Mouse (Mus musculus) heart, embryonic 14.5 days (tissue): ENCODE results near the gene Caml. TPM values are rescaled to one million over a fixed set of nuclear protein-coding genes. Genes with fewer than 3 reads are reported as not detected.

Experiments used
- ATAC-seq: fragments of 200-750 bp; cut with Nextera tagmentation; 2 replicates; pipeline ENCODE4 v1.8.0; 2017; ENCODE audit warnings: low read depth, moderate TSS enrichment; ENCODE audit not compliant: insufficient number of reproducible peaks, insufficient read depth, low FRiP score
- H3K27ac ChIP-seq, 2 experiments: fragments of 200-500 bp in 1 of 2; fragments of 300-500 bp in 1 of 2; sonication (generic) in 1 of 2; replicated peaks in 1 of 2; 2 replicates each; pipeline ENCODE4 v1.5.1; 2012 to 2014; ENCODE audit warnings: low read depth in 2 of 2, low read length in 2 of 2, control low read depth in 1 of 2, mild to moderate bottlenecking in 1 of 2, mixed read lengths in 1 of 2; ENCODE audit not compliant: control insufficient read depth in 1 of 2, insufficient read depth in 1 of 2
- H3K27me3 ChIP-seq: fragments of 300-500 bp; sonication (generic); 2 replicates; pipeline ENCODE4 v1.6.1; 2014; ENCODE audit warnings: mild to moderate bottlenecking, low read length, control low read depth; ENCODE audit not compliant: control insufficient read depth, insufficient read depth
- H3K36me3 ChIP-seq: fragments of 300-500 bp; sonication (generic); 2 replicates; pipeline ENCODE4 v1.6.1; 2014; ENCODE audit warnings: mild to moderate bottlenecking, control low read depth, low read length, mixed read lengths; ENCODE audit not compliant: control insufficient read depth, insufficient read depth
- H3K4me1 ChIP-seq, 2 experiments: fragments of 200-500 bp in 1 of 2; fragments of 300-500 bp in 1 of 2; sonication (generic) in 1 of 2; 2 replicates each; pipeline ENCODE4 v1.6.1; 2012 to 2014; ENCODE audit warnings: low read length in 2 of 2, control low read depth in 1 of 2, mixed read lengths in 1 of 2; ENCODE audit not compliant: control insufficient read depth in 2 of 2, insufficient read depth in 2 of 2
- H3K4me2 ChIP-seq: fragments of 300-500 bp; sonication (generic); 2 replicates; pipeline ENCODE4 v1.6.1; 2014; ENCODE audit warnings: mild to moderate bottlenecking, low read length
- H3K4me3 ChIP-seq, 2 experiments: fragments of 200-500 bp in 1 of 2; fragments of 300-500 bp in 1 of 2; sonication (generic) in 1 of 2; 2 replicates each; pipeline ENCODE4 v1.5.1; 2012 to 2014; ENCODE audit warnings: low read length in 2 of 2, mild to moderate bottlenecking in 2 of 2, control low read depth in 1 of 2, low read depth in 1 of 2, moderate library complexity in 1 of 2; ENCODE audit not compliant: control insufficient read depth in 1 of 2, insufficient read depth in 1 of 2
- H3K9ac ChIP-seq: fragments of 300-500 bp; sonication (generic); 2 replicates; pipeline ENCODE4 v1.6.1; 2014; ENCODE audit warnings: mild to moderate bottlenecking, low read length
- H3K9me3 ChIP-seq: fragments of 300-500 bp; sonication (generic); 2 replicates; pipeline ENCODE4 v1.6.1; 2016; ENCODE audit warnings: low read length, control low read depth; ENCODE audit not compliant: control insufficient read depth
- WGBS: fragments of 180-500 bp; shearing (Covaris S2); extraction: QIAGEN DNeasy Blood & Tissue Kit; methylation state at CpG from one replicate; pipeline ENCODE4 v1.1.7; 2014; 5-methylcytosine and 5-hydroxymethylcytosine counted together
- polyA plus RNA-seq: library from polyadenylated mRNA; unstranded; fragments of >200 nt; fragmentation: Nextera tagmentation; extraction: Ambion mirVana; gene quantifications from 2 replicates; pipeline ENCODE4 v1.2.1, GENCODE M21; 2014

Gene Caml
- polyA plus RNA-seq, 1 experiment from 2014 or later: 41.2 TPM

- Histone ChIP-seq H3K36me3 (peaks cover 100% of the 10 kb centered on the region), H3K27ac (no peak overlapping the region), H3K27me3 (no peaks in the 10 kb centered on the region), H3K4me1 (no peaks in the 10 kb centered on the region), H3K4me3 (no peak overlapping the region), H3K4me2 (no peak overlapping the region), H3K9ac (no peak overlapping the region), H3K9me3 (no peaks in the 10 kb centered on the region)
- ATAC-seq: no peak
- 90% methylated on average over 6 of the region's 6 CpGs for WGBS
Observed at GRCm38 (mm10) chr13:55650980-55651379, 28.2 kb downstream of the Caml start.

- Histone ChIP-seq H3K9ac (no peak overlapping the region), H3K27ac (no peak overlapping the region), H3K27me3 (no peaks in the 10 kb centered on the region), H3K4me2 (no peak overlapping the region), H3K36me3 (peaks cover 93% of the 10 kb centered on the region), H3K9me3 (0 out of 2 replicates have a peak, but pooled peaks cover 4% of the 10 kb centered on the region), H3K4me3 (no peak overlapping the region), H3K4me1 (no peaks in the 10 kb centered on the region)
- no peak for ATAC-seq
- 89% methylated on average over 6 of the region's 6 CpGs for WGBS
Observed at GRCm38 (mm10) chr13:55668550-55668949, 45.7 kb downstream of the Caml start.

- no peak for ATAC-seq
- H3K36me3 ChIP-seq: peaks cover 93% of the 10 kb centered on the region
- no peaks in the 10 kb centered on the region for H3K27me3 ChIP-seq
- H3K4me2 ChIP-seq: no peak overlapping the region
- WGBS: 91% methylated on average over 6 of the region's 6 CpGs
- H3K9me3 ChIP-seq: 0 out of 2 replicates have a peak, but pooled peaks cover 4% of the 10 kb centered on the region
- H3K27ac ChIP-seq: no peak overlapping the region
- H3K4me3 ChIP-seq: no peak overlapping the region
- H3K9ac ChIP-seq: no peak overlapping the region
- no peaks in the 10 kb centered on the region for H3K4me1 ChIP-seq
Observed at GRCm38 (mm10) chr13:55672711-55673110, 49.9 kb downstream of the Caml start.

- Histone ChIP-seq H3K4me2 (no peak overlapping the region), H3K4me3 (no peak overlapping the region), H3K4me1 (no peaks in the 10 kb centered on the region), H3K9me3 (no peaks in the 10 kb centered on the region), H3K9ac (no peak overlapping the region), H3K36me3 (peaks cover 87% of the 10 kb centered on the region), H3K27ac (no peak overlapping the region), H3K27me3 (no peaks in the 10 kb centered on the region)
- WGBS: 84% methylated on average over 8 of the region's 8 CpGs
- no peak for ATAC-seq
Observed at GRCm38 (mm10) chr13:55677364-55677763, 54.6 kb downstream of the Caml start.

Other genes starting within 250 kb of the Caml start
- gene Slc34a1, start 224.8 kb upstream of the Caml start, polyA plus RNA-seq: not detected in 2 replicates
- not detected in 2 replicates for gene Pfn3, start 207.8 kb upstream of the Caml start, polyA plus RNA-seq
- not detected in 2 replicates for gene F12, start 196.2 kb upstream of the Caml start, polyA plus RNA-seq
- gene Grk6, start 177.9 kb upstream of the Caml start, polyA plus RNA-seq: 20.6 and 23.6 TPM in 2 replicates
- 0.24 and 0.30 TPM in 2 replicates for gene Prr7, start 158.7 kb upstream of the Caml start, polyA plus RNA-seq
- 51.8 and 53.5 TPM in 2 replicates for gene Dbn1, start 134.9 kb upstream of the Caml start, polyA plus RNA-seq
- gene Pdlim7, start 109.3 kb upstream of the Caml start, polyA plus RNA-seq: 329 and 370 TPM in 2 replicates
- 1.3 and 1.4 TPM in 2 replicates for gene Dok3, start 93.7 kb upstream of the Caml start, polyA plus RNA-seq
- gene Ddx41, start 86.3 kb upstream of the Caml start, polyA plus RNA-seq: 27.8 and 28.9 TPM in 2 replicates
- gene Fam193b, start 51.9 kb upstream of the Caml start, polyA plus RNA-seq: 16.8 and 19.5 TPM in 2 replicates
- gene Tmed9, start 49.3 kb upstream of the Caml start, polyA plus RNA-seq: 35.0 and 58.4 TPM in 2 replicates
- gene B4galt7, start 23.1 kb upstream of the Caml start, polyA plus RNA-seq: 16.4 and 17.2 TPM in 2 replicates
- 22.0 and 22.8 TPM in 2 replicates for gene Ddx46, start 12.0 kb downstream of the Caml start, polyA plus RNA-seq
- 74.8 and 75.4 TPM in 2 replicates for gene B230219D22Rik, start 70.1 kb downstream of the Caml start, polyA plus RNA-seq
- gene Txndc15, start 91.6 kb downstream of the Caml start, polyA plus RNA-seq: 69.6 and 70.5 TPM in 2 replicates
- 58.7 and 65.0 TPM in 2 replicates for gene Pcbd2, start 104.4 kb downstream of the Caml start, polyA plus RNA-seq
- not detected in 2 replicates for gene Catsper3, start 161.6 kb downstream of the Caml start, polyA plus RNA-seq
- gene Pitx1, start 213.2 kb downstream of the Caml start, polyA plus RNA-seq: 0.09 TPM in 1 of 2 replicates, not detected in the other